Mouse (Mus musculus): ENCODE measurements around the gene Olfr1425. TPM values are rescaled to one million over a fixed set of nuclear protein-coding genes. Genes with fewer than 3 reads are reported as not detected.
"Not testable (repeated sequence)": the region's sequence is repeated elsewhere in the genome, so short reads cannot be mapped to it uniquely, and the experiment has no call there.

The Olfr1425 gene
- not detected for total RNA-seq (2021)
- long read RNA-seq, experiment 1, result 0 reads
- long read RNA-seq, experiment 2, result 0 reads

- not testable (repeated sequence) for DNase-seq (ENCODE audit: low spot score in 2 of 2)
These were observed at the start of gene Olfr1425 for GRCm38 (mm10) chr19:12077631-12078030. Gene Olfr1425 (minus strand): TSS chr19:12077731.

DNA sequence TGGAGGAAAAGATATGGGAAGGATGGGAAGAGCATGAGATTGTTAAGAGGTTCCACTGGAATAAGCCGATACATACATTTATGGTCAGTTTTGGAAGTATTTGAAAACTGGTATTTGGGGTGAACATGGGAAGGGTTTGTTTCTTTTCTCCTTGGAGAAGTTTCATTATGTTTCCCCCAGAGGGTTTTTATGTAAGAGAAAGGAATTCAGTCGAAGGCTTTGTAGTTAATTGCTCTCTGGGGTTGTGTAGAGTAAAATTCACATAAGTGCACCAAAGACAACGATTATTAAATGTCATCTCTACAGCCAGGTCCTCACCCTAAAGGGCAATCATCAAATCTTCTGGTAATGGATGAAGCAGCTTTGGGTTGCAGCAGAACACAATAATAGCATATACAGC, 45.6 kb upstream of the Olfr1425 start, which contains the start of gene Olfr76:
TSS of gene Olfr76 (minus strand) at position 101 of the 400 bp plus-strand sequence.
- DNase-seq (ENCODE audit: low spot score in 2 of 2), result no peak

DNA sequence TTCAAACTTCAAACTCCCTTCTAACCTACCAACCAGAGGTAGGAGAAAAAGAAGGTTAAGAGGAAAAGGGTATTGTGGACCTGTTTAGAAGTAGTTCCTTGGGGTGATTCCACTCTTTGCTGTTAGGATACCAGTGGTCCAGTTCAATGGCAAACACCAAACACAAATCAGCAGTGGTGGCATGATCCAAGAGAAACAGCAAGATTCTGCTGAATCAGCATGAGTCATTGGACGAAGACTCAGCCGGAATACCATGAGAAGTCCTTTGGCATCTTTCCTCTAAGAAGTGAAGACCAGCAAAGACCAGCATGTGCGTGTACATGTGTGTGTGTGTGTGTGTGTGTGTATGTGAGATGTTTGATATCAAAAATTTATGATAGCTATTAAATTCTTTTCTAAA, 38.9 kb upstream of the Olfr1425 start:
- DNase-seq (ENCODE audit: low spot score in 2 of 2), result no peak

GRCm38 (mm10) chr19:12115797-12116196, 38.3 kb upstream of the Olfr1425 start, which contains the start of gene Olfr1428:
Gene Olfr1428 (minus strand): TSS chr19:12115897.
- DNase-seq (ENCODE audit: low spot score in 2 of 2), result no peak

DNA sequence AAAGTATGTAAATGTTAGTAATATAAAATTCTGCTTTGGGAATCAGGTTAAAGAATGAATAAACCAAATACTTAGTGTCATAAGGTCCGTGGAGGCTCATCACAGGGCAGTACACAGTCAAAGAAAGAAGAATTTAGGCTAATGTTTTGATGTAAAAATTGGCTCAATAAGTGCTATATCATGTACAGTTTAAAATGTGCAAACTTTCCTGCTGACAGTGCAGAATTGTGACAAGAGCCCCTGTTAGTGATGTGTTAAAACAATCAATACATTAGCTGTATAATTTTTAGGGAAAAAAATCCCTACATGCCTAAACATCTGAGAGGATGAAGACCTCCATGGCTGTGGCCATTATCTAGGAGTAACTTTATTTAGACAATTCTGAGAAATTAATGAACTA, 36.3 kb upstream of the Olfr1425 start:
- no peak for DNase-seq (ENCODE audit: low spot score in 2 of 2)

- no peak for DNase-seq (ENCODE audit: low spot score in 2 of 2)
These were observed 27.0 kb upstream of the Olfr1425 start for GRCm38 (mm10) chr19:12104541-12104940.

- no peak for DNase-seq (ENCODE audit: low spot score in 2 of 2)
These were observed 25.7 kb upstream of the Olfr1425 start, which contains the start of gene Olfr1427 for GRCm38 (mm10) chr19:12103234-12103633. Gene Olfr1427 (minus strand): TSS chr19:12103334.

DNA sequence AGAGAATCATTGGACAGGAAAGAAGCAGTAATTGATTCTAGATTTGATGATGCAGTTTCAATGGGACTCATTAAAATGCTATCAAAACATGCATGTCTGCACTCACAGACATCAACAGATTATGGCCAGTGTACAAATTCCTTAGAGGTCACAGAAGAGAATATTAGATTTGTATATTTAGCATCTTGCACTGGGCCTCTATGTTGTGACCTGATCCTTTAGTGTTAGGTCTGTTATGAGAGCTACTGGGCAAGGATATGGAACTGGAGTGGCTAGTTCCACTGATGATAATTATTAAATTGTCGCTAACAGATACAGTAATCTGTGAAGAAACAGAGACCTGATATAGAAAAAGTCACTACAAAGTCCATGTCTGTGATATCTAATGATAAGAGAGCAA, 14.4 kb upstream of the Olfr1425 start, which contains the start of gene Olfr1426:
TSS of gene Olfr1426 (minus strand) at position 101 of the 400 bp plus-strand sequence.
- DNase-seq (ENCODE audit: low spot score in 2 of 2), result no peak

DNA sequence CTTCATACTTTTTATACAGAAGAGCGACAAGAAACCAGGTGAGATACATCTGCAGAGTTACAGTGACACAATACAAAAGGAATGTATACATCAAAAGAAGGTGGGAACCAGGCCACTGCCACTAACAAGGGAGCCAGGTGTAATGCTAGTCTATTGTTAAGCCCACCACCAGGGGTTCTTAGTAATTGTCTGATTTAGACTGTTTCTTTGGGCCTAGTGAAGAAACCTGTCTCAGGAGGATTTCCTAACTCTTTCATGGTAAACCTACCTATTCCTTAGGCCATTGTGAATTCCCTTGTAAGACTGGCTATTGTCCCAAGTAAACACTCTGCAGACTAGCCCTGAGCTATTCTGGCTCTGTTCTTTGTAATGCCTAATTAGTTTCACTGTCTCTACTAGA, 8.0 kb downstream of the Olfr1425 start:
- not testable (repeated sequence) for DNase-seq (ENCODE audit: low spot score in 2 of 2)

- DNase-seq (ENCODE audit: low spot score in 2 of 2), result not testable (repeated sequence)
These were observed 9.7 kb downstream of the Olfr1425 start for GRCm38 (mm10) chr19:12067806-12068205.

DNA sequence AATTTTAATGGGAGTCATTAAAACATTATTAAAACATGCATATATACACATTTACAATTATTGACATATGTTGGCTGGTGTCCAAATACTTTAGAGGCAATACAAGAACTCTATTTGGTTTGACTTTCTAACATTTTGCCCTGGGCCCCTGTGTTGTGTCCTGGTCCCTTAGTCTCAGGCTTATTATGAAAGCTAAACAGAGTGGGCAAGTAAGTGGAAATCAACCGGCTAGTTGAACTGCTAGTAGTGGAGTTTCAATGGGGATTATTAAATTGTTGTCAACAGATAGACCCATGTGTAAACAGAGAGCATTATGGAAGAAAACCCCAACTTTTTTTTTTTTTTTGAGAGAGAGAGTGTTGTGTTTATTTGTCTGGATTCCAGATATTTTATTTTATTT, 14.9 kb downstream of the Olfr1425 start, which contains the start of gene Olfr1424:
TSS of gene Olfr1424 (minus strand) at position 101 of the 400 bp plus-strand sequence.
- not testable (repeated sequence) for DNase-seq (ENCODE audit: low spot score in 2 of 2)

DNA sequence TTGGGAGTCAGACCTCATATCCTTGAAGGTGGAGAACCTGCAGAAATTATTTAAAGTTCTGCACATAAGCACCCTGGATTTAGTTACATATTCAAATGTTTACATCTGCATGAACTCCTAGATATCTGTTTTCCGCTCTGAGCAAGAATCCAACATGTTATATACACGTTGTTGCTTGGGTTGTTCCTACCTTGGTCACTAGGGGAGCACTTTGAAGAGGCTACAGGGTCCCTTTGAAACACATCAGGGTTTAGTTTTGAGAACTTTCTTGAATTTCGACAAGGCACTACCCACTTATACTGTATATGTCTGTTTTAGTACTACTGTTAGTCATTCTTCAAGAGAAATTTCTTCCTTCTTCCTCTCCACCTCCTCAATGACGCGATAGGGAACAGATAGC, 34.4 kb downstream of the Olfr1425 start:
- no peak for DNase-seq (ENCODE audit: low spot score in 2 of 2)

GRCm38 (mm10) chr19:12041217-12041616, 36.3 kb downstream of the Olfr1425 start, which contains the start of gene Olfr1423:
Gene Olfr1423 (minus strand): TSS chr19:12041317.
- DNase-seq (ENCODE audit: low spot score in 2 of 2), result no peak

- DNase-seq (ENCODE audit: low spot score in 2 of 2), result no peak
These were observed 39.8 kb downstream of the Olfr1425 start for GRCm38 (mm10) chr19:12037727-12038126.

DNA sequence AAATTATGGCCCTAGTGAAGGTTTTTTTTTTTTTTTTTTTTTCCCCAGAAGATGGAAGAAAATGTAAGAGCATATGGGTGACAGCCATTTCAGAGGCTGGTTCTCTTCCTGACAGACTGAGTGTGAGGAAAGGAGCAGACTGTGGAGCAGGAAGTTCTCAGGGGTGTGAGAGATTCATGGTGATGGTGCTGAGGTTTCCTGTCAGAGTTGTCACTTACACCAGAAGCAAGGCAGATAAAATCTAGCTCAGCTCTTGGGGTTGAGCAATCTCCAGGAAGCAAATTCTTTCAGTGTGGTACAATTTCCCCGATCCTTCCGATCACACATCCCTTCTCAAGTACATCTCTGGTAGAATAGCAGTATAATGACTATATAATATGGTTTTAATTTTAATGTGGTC, 50.9 kb downstream of the Olfr1425 start:
- DNase-seq (ENCODE audit: low spot score in 2 of 2), result no peak

DNA sequence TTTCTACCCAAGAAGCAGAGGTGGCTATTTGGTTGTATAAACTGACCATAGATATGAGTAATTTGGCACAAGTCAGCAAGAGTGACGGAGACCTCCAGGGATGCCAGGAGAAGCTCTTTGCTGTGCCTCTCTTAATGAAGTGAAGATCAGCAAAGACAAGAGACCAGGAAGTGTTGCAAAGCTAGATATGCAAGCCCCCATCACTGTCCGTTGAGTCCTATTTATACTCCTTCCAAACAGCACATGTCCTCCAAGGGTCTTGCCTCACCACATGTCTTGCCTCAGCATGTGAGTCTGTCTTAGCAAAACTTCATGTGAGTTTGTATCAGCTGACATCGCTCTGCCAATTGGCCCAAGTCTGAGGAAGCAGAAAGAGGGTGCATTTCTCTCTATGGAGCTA, 52.2 kb downstream of the Olfr1425 start:
- DNase-seq (ENCODE audit: low spot score in 2 of 2), result no peak

DNA sequence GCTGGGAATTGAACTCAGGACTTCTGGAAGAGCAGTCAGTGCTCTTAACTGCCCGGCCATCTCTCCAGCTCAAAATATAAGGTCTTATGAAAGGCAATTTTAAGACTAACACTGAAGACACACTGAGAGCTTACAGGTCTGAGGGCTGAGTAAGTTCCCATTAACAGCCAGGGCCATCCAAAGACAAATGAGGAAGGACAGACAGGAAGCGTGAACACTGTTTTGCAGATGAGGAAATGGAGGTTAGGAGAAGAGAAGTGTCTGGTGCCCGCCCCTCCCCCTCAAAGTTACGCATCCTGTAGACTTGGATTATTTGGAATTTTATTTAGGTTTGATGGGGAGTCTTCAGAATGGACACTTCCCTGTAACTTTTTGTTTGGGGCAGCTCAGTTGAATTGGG, 53.4 kb downstream of the Olfr1425 start:
- no peak for DNase-seq (ENCODE audit: low spot score in 2 of 2)

Other genes starting within 250 kb of the Olfr1425 start
- gene Olfr1417, start 238.5 kb downstream of the Olfr1425 start, total RNA-seq (2021), result not detected
- gene Olfr1418, start 216.7 kb downstream of the Olfr1425 start, total RNA-seq (2021), result not detected
- gene Olfr1419, start 202.6 kb downstream of the Olfr1425 start, total RNA-seq (2021), result not detected
- gene Olfr1420, start 191.2 kb downstream of the Olfr1425 start, total RNA-seq (2021), result not detected
- 10 to 100 TPM; 29.6 to 32.7 TPM for gene Patl1, start 165.3 kb downstream of the Olfr1425 start, total RNA-seq (2021)
- gene Osbp, start 111.8 kb downstream of the Olfr1425 start, total RNA-seq (2021), result 10 to 100 TPM; 80.6 to 85.0 TPM
- not detected for gene Olfr1423, start 36.4 kb downstream of the Olfr1425 start, total RNA-seq (2021)
- gene Olfr1424, start 15.0 kb downstream of the Olfr1425 start, total RNA-seq (2021), result not detected
- not detected for gene Olfr1426, start 14.3 kb upstream of the Olfr1425 start, total RNA-seq (2021)
- not detected for gene Olfr1427, start 25.6 kb upstream of the Olfr1425 start, total RNA-seq (2021)
- not detected for gene Olfr1428, start 38.2 kb upstream of the Olfr1425 start, total RNA-seq (2021)
- not detected for gene Olfr76, start 45.5 kb upstream of the Olfr1425 start, total RNA-seq (2021)
- not detected for gene Olfr1555-ps1, start 92.4 kb upstream of the Olfr1425 start, total RNA-seq (2021)
- gene Olfr1431, start 122.9 kb upstream of the Olfr1425 start, total RNA-seq (2021), result not detected
- gene Olfr1432, start 154.9 kb upstream of the Olfr1425 start, total RNA-seq (2021), result not detected
- gene Olfr262, start 163.9 kb upstream of the Olfr1425 start, total RNA-seq (2021), result not detected
- gene Olfr235, start 183.3 kb upstream of the Olfr1425 start, total RNA-seq (2021), result not detected
- gene Olfr1434, start 202.1 kb upstream of the Olfr1425 start, total RNA-seq (2021), result not detected
- not detected for gene Olfr1436, start 221.4 kb upstream of the Olfr1425 start, total RNA-seq (2021)
- gene Olfr1437, start 247.4 kb upstream of the Olfr1425 start, total RNA-seq (2021), result not detected